Mouse (Mus musculus) stomach, embryonic 16.5 days (tissue): Measurements from ENCODE around the gene Tmem201. TPM values are rescaled to one million over a fixed set of nuclear protein-coding genes. Genes with fewer than 3 reads are reported as not detected.

Source experiments
- ATAC-seq: fragments of 200-750 bp; cut with Nextera tagmentation; 2 replicates; pipeline ENCODE4 v1.8.0; 2017; ENCODE audit warnings: moderate number of reproducible peaks, moderate TSS enrichment; ENCODE audit not compliant: insufficient read depth, low FRiP score
- H3K27ac ChIP-seq: fragments of 300-500 bp; sonication (generic); 2 replicates; pipeline ENCODE4 v1.5.1; 2014; ENCODE audit warnings: low read length
- H3K27me3 ChIP-seq: fragments of 300-500 bp; sonication (generic); 2 replicates; pipeline ENCODE4 v1.6.1; 2014; ENCODE audit warnings: low read length, control low read depth, mixed read lengths; ENCODE audit not compliant: control insufficient read depth, insufficient read depth
- H3K36me3 ChIP-seq: fragments of 300-500 bp; sonication (generic); 2 replicates; pipeline ENCODE4 v1.6.1; 2014; ENCODE audit warnings: low read length; ENCODE audit not compliant: control insufficient read depth, insufficient read depth
- H3K4me1 ChIP-seq: fragments of 300-500 bp; sonication (generic); 2 replicates; pipeline ENCODE4 v1.6.1; 2014; ENCODE audit warnings: low read length, control low read depth, mixed read lengths; ENCODE audit not compliant: control insufficient read depth, insufficient read depth
- H3K4me2 ChIP-seq: fragments of 300-500 bp; sonication (generic); 2 replicates; pipeline ENCODE4 v1.6.1; 2014; ENCODE audit warnings: low read depth, low read length, mixed read lengths
- H3K4me3 ChIP-seq: fragments of 300-500 bp; sonication (generic); replicated peaks from 2 replicates; pipeline ENCODE4 v1.5.1; 2014; ENCODE audit warnings: mild to moderate bottlenecking, low read length
- H3K9ac ChIP-seq: fragments of 300-500 bp; sonication (generic); 2 replicates; pipeline ENCODE4 v1.6.1; 2014; ENCODE audit warnings: low read length
- H3K9me3 ChIP-seq: fragments of 300-500 bp; sonication (generic); replicated peaks from 2 replicates; pipeline ENCODE4 v1.6.1; 2016; ENCODE audit warnings: low read length, control low read depth; ENCODE audit not compliant: control insufficient read depth
- WGBS: fragments of 180-500 bp; shearing (Covaris S2); extraction: QIAGEN DNeasy Blood & Tissue Kit; methylation state at CpG from one replicate; pipeline ENCODE4 v1.1.7; 2014; 5-methylcytosine and 5-hydroxymethylcytosine counted together
- polyA plus RNA-seq: library from polyadenylated mRNA; unstranded; fragments of >200 nt; fragmentation: Nextera tagmentation; extraction: Ambion mirVana; gene quantifications from 2 replicates; pipeline ENCODE4 v1.2.1, GENCODE M21; 2015

Tmem201 gene
- polyA plus RNA-seq, 1 experiment from 2014 or later = 20.1 TPM

DNA sequence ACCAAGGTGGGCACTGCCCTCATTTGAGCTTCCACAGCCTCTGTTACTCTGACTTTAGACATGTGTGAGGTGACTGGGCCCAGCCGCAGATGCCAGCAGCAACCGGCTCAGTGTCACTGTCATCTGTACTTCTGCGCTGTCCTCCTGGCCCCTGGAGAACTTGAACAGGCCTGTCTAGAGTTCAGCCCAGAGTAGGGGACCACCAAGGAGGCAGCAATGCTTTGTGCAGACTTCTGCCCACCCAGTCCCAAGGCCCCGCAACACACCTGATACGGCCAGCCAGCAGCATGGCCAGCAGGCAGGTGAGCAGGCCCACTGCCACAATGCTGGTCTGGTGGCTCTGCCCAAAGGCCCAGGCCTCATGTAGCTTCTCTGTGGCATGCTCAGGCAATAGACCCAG is 10.2 kb downstream of the Tmem201 start:
- Histone ChIP-seq H3K4me3 (no peak overlapping the region), H3K27ac (no peak overlapping the region), H3K9me3 (no peaks in the 10 kb centered on the region), H3K4me2 (no peak overlapping the region), H3K36me3 (peaks cover 17% of the 10 kb centered on the region), H3K9ac (no peak overlapping the region), H3K4me1 (peaks cover 5% of the 10 kb centered on the region; the same call in 1 of the 2 replicates), H3K27me3 (no peaks in the 10 kb centered on the region)
- no peak for ATAC-seq
- 94% methylated on average over 5 of the region's 5 CpGs for WGBS

GRCm38 (mm10) chr4:149725661-149726350 is 12.0 kb downstream of the Tmem201 start:
- Histone ChIP-seq H3K9me3 (no peaks in the 10 kb centered on the region), H3K36me3 (peaks cover 17% of the 10 kb centered on the region), H3K27me3 (no peaks in the 10 kb centered on the region), H3K27ac (no peak overlapping the region), H3K4me2 (no peak overlapping the region), H3K9ac (no peak overlapping the region), H3K4me1 (no peaks in the 10 kb centered on the region), H3K4me3 (no peak overlapping the region)
- no peak for ATAC-seq
- 64% methylated on average over 15 of the region's 15 CpGs for WGBS

DNA sequence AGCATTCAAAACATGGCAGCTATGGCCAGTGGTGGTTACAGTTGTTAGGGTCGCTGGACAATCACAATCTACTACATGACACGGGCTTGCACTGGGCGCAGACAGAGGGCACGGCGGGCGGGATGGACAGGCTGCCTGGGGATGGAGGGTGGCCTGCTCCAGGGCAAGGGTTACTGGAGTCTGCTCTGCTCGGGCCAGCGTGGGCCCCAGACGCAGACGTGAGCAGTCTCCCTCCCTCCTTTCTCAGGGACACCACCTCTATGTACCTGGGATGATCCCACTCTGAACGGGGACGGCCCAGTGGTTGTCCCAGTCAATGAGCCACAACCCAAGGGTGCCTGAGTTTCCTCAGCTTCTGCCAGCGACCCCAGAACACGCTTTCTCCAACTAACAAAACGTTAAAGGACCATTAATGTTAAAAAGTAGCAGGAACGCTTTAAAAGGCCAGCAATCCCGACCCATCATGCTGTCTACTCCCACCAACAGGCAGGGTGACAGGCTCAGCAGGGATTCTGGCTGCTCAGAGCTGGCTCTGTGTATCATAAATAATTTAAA is 12.9 kb downstream of the Tmem201 start:
- Histone ChIP-seq H3K9ac (no peak overlapping the region), H3K27me3 (no peaks in the 10 kb centered on the region), H3K4me2 (no peak overlapping the region), H3K4me1 (no peaks in the 10 kb centered on the region), H3K4me3 (no peak overlapping the region), H3K9me3 (no peaks in the 10 kb centered on the region), H3K27ac (no peak overlapping the region), H3K36me3 (peaks cover 17% of the 10 kb centered on the region)
- 87% methylated on average over 17 of the region's 17 CpGs for WGBS
- ATAC-seq = no peak

GRCm38 (mm10) chr4:149723855-149724731 is 13.8 kb downstream of the Tmem201 start:
- WGBS = 80% methylated on average over 17 of the region's 17 CpGs
- Histone ChIP-seq H3K9ac (no peak overlapping the region), H3K27ac (no peak overlapping the region), H3K36me3 (peaks cover 13% of the 10 kb centered on the region), H3K4me1 (no peaks in the 10 kb centered on the region), H3K9me3 (no peaks in the 10 kb centered on the region), H3K27me3 (no peaks in the 10 kb centered on the region), H3K4me3 (no peak overlapping the region), H3K4me2 (no peak overlapping the region)
- ATAC-seq = peak; percentile 29; the same call in 1 of the 2 replicates

GRCm38 (mm10) chr4:149723021-149723390 is 14.8 kb downstream of the Tmem201 start:
- Histone ChIP-seq H3K27ac (no peak overlapping the region), H3K4me1 (no peaks in the 10 kb centered on the region), H3K4me2 (no peak overlapping the region), H3K9ac (no peak overlapping the region), H3K27me3 (no peaks in the 10 kb centered on the region), H3K9me3 (no peaks in the 10 kb centered on the region), H3K36me3 (peaks cover 15% of the 10 kb centered on the region), H3K4me3 (no peak overlapping the region)
- 89% methylated on average over 12 of the region's 12 CpGs for WGBS
- ATAC-seq = no peak

- Histone ChIP-seq H3K27me3 (no peaks in the 10 kb centered on the region), H3K4me3 (no peak overlapping the region), H3K27ac (no peak overlapping the region), H3K9me3 (no peaks in the 10 kb centered on the region), H3K4me2 (no peak overlapping the region), H3K36me3 (peaks cover 14% of the 10 kb centered on the region; the same call in 1 of the 2 replicates), H3K9ac (no peak overlapping the region), H3K4me1 (no peaks in the 10 kb centered on the region)
- no peak for ATAC-seq
- 85% methylated on average over 24 of the region's 24 CpGs for WGBS
Measured at GRCm38 (mm10) chr4:149722104-149723020, 15.5 kb downstream of the Tmem201 start.

GRCm38 (mm10) chr4:149721163-149721562 is 16.7 kb downstream of the Tmem201 start:
- whole genome bisulfite sequencing = 80% methylated on average over 8 of the region's 8 CpGs
- no peaks in the 10 kb centered on the region for H3K9me3 ChIP-seq
- no peak overlapping the region for H3K27ac ChIP-seq
- no peak overlapping the region for H3K4me3 ChIP-seq
- H3K4me2 ChIP-seq = no peak overlapping the region
- ATAC-seq = no peak
- no peaks in the 10 kb centered on the region for H3K27me3 ChIP-seq
- H3K9ac ChIP-seq = no peak overlapping the region
- peaks cover 15% of the 10 kb centered on the region for H3K36me3 ChIP-seq
- H3K4me1 ChIP-seq = no peaks in the 10 kb centered on the region

DNA sequence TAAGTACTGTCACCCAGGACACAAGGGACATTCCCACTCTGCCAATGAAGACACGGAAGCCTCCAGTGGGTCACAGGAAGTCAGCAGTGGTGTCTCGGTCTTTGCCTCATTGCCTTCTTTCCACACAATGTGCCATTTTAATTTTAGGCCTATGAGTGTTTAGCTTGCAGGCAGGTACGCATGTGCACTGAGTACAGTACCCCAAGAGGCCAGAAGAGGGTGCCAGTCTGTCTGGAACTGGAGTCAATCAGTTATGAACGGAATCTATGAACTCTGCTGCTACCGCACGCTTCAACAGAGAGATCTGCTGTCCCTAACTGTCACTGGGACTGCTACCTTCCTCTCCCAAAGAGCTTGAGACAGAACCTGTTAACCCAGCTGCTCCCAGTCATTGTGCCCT is 18.2 kb downstream of the Tmem201 start:
- no peak overlapping the region for H3K27ac ChIP-seq
- H3K4me2 ChIP-seq = no peak overlapping the region
- H3K27me3 ChIP-seq = no peaks in the 10 kb centered on the region
- no peak overlapping the region for H3K9ac ChIP-seq
- ATAC-seq = no peak
- peaks cover 27% of the 10 kb centered on the region for H3K36me3 ChIP-seq
- H3K4me3 ChIP-seq = no peak overlapping the region
- WGBS = 82% methylated on average over 6 of the region's 6 CpGs
- no peaks in the 10 kb centered on the region for H3K4me1 ChIP-seq
- no peaks in the 10 kb centered on the region for H3K9me3 ChIP-seq
